Mouse (Mus musculus) central nervous system, embryonic 18 days (tissue): ENCODE results near the gene Noc4l. TPM values are rescaled to one million over a fixed set of nuclear protein-coding genes. Genes with fewer than 3 reads are reported as not detected.

Experiments
- polyA plus RNA-seq: library from polyadenylated mRNA; depleted of rRNA; stranded (reverse); fragments of >200 nt; gene quantifications from 2 replicates; pipeline ENCODE4 v1.2.3, GENCODE M21; 2012; rRNA removed

The Noc4l gene
- 55.8 and 60.1 TPM in 2 replicates for polyA plus RNA-seq

GRCm38 (mm10) chr5:110652719-110653648, at the start of gene Noc4l, which contains the start of gene Ddx51:
Gene Noc4l (minus strand): TSS chr5:110653417.
Gene Ddx51 (plus strand): TSS chr5:110653451.

Other genes starting within 250 kb of the Noc4l start
- 35.2 and 42.5 TPM in 2 replicates for gene Fbrsl1, start 204.9 kb downstream of the Noc4l start, polyA plus RNA-seq
- 38.9 and 41.5 TPM in 2 replicates for gene Galnt9, start 109.1 kb downstream of the Noc4l start, polyA plus RNA-seq
- gene Ddx51, start within 50 bp of the Noc4l start, polyA plus RNA-seq = 25.7 and 27.1 TPM in 2 replicates
- gene Ep400, start 117.3 kb upstream of the Noc4l start, polyA plus RNA-seq = 36.7 and 40.9 TPM in 2 replicates
- 18.2 and 19.2 TPM in 2 replicates for gene Pus1, start 127.2 kb upstream of the Noc4l start, polyA plus RNA-seq
- 68.2 and 83.0 TPM in 2 replicates for gene Ulk1, start 156.7 kb upstream of the Noc4l start, polyA plus RNA-seq
- gene Hscb, start 186.4 kb upstream of the Noc4l start, polyA plus RNA-seq = 9.3 and 9.4 TPM in 2 replicates
- gene Chek2, start 186.6 kb upstream of the Noc4l start, polyA plus RNA-seq = 4.3 and 5.1 TPM in 2 replicates
- 18.5 and 26.0 TPM in 2 replicates for gene Ttc28, start 226.4 kb upstream of the Noc4l start, polyA plus RNA-seq